Mouse (Mus musculus): ENCODE data around the gene Scrg1. TPM values are rescaled to one million over a fixed set of nuclear protein-coding genes. Genes with fewer than 3 reads are reported as not detected.

The Scrg1 gene
- total RNA-seq, 2 experiments from 2014 or later, result 4.2 TPM; not detected in 1

DNA sequence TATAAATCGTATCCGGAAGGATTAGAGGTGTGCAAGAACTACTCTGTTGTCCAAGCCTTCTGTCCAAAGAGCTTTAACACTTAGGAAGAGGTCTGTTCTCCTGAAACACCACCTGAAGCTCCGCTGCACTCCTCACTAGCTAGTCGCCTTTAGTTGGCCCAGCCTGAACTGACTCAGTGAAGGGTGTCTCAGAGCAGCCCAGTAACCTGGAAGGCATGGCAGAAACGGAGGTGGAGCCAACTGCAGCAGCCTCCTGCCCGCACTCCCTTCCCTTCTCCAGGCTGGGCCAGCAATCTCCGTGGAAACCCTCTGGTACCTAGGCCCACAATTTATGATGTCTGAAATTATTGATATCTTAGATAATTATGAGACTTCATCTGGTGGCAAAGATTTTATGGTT lies 5.0 kb upstream of the Scrg1 start:
- ATAC-seq (replicated peaks; ENCODE audit: low FRiP score, poor library complexity, severe bottlenecking), result no peak

DNA sequence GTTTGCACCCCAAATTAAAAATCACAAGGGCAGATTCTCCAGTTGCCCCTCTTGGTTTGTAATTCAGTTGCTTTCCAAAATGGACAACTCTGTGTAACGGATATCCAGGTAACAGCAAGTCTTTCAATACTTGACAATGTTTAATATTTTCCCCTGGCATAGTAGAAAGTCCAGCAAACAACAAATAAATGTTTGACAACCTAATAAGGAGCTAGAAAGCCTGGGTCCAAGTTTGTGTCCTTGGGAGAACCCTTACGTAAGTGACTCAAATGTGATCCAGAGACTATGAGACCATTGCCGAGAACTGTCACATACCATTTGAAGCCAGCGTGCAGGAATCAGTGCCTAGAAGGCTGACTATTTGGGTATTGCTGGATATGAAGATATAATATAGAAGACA lies 3.8 kb upstream of the Scrg1 start:
- ATAC-seq (replicated peaks; ENCODE audit: low FRiP score, poor library complexity, severe bottlenecking), result no peak

GRCm38 (mm10) chr8:57453361-57453760 lies 2.4 kb upstream of the Scrg1 start:
- ATAC-seq (replicated peaks; ENCODE audit: low FRiP score, poor library complexity, severe bottlenecking), result no peak

DNA sequence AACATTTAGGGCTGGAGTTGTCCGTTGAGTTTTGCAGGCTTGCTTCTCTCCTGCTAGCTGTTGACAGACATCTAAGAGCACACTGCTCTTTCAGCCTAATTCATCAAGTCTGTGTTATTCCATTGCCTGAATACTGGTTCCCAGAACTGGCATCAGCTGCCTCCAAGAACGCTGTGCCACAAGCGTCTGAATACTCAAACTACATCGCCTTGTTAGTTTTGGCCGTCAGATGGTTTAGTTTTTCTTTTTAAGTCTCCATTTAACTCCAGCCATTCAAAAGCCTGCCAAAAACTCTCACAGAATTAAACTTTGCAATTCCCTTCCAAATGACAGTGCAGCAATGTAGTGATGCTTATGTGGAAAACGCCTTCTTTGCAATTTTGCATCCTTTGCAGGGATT lies 1.4 kb downstream of the Scrg1 start:
- ATAC-seq (replicated peaks; ENCODE audit: low FRiP score, poor library complexity, severe bottlenecking), result no peak

DNA sequence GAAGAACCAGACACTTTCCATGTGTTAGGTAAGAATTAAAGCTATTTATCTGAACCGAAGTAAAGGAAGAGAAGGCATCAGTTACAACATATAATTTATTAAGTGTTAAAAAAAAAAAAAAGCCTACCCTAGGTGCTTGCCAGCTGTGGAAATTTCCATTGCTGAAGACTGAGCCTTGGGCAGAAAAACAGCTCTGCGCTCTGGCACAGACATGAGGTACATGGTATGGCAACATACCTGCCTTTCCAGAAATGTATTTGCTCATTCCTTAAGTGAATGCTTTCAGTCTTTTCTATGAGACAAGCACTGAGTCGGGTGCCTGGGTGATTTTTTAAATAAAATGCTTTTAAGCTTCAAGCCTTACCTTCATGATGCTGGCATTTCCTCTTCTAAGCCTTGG lies 2.2 kb downstream of the Scrg1 start:
- no peak for ATAC-seq (replicated peaks; ENCODE audit: low FRiP score, poor library complexity, severe bottlenecking)

DNA sequence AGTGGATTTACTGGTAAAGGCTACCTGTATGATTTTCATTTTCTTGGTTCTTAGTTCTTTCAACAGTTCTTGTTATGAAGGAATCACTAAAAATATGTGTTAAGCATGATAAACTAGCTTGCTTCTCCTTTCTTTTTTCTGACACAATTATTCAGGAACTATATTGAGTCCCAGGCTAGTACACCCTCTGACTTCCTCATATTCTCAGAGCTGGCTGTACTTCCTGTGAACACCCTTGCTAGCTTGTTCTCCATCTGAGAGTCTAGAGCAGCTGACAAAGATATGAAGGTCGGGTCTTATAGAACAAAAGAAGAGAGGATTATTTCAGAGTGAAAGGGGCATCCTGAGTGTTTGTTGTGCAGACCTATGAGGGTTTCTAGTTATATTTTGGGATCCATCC lies 7.1 kb downstream of the Scrg1 start:
- no peak for ATAC-seq (replicated peaks; ENCODE audit: low FRiP score, poor library complexity, severe bottlenecking)

DNA sequence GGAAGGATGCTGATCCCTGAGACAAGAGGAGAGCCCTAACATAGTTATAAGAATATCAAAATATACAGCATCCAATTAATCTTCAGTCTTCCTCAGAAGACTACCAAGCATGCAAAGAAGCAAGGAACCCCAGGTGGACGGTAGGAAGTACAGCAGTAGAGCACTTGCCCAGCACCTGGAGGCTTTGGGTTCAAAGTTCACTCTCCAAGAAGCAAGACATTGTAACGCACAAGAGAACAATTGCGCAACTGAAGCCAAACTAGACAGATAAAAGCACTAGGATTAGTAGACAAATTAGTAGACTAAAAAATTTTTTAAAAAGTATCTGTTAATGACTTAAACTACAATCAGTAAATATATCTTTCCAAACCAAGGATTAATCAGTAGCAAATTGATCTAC lies 8.0 kb downstream of the Scrg1 start:
- ATAC-seq (replicated peaks; ENCODE audit: low FRiP score, poor library complexity, severe bottlenecking), result no peak

DNA sequence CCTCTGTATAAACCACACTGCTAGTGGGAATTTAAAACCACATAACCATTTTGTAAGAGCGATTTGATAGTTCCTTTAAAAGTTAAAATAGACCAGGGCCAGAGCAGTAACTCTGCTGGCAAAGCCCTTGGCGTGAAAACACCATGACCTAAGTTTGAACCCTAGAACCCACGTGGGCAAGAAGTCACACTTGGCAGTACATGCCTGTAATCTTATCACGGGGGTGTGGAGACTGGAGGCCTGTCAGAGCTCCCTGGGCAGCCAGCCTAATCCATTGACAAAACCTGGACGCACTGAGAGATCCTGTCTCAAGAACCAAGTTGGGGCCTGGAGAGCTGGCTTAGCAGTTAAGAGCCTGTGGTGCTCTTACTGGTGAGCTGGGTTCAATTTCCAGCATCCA lies 12.9 kb downstream of the Scrg1 start:
- ATAC-seq (replicated peaks; ENCODE audit: low FRiP score, poor library complexity, severe bottlenecking), result no peak

- ATAC-seq (replicated peaks; ENCODE audit: low FRiP score, poor library complexity, severe bottlenecking), result no peak
These were observed 15.1 kb downstream of the Scrg1 start for GRCm38 (mm10) chr8:57470863-57471262.

- ATAC-seq (replicated peaks; ENCODE audit: low FRiP score, poor library complexity, severe bottlenecking), result no peak
These were observed 18.0 kb downstream of the Scrg1 start for GRCm38 (mm10) chr8:57473751-57474150.

DNA sequence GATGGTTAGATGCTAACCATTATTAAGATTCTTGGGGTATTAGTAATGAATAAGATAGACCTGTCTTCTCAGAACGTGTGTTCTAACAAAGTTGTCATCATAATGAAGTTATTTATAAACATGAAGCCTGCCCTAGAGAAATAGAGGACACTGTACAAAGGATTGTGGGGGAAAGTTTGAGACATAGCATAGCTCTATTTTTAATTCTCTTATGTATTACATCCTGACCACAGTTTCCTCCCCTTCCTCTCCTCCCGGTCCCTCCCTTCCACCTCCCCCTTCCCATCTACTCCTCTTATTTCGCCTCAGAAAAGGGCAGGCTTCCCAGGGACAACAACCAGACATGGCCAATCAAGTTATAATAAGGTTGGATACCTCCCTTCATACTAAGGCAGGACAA lies 22.7 kb downstream of the Scrg1 start:
- ATAC-seq (replicated peaks; ENCODE audit: low FRiP score, poor library complexity, severe bottlenecking), result no peak

GRCm38 (mm10) chr8:57479700-57480099 lies 24.0 kb downstream of the Scrg1 start:
- ATAC-seq (replicated peaks; ENCODE audit: low FRiP score, poor library complexity, severe bottlenecking), result no peak

GRCm38 (mm10) chr8:57480606-57481005 lies 24.9 kb downstream of the Scrg1 start:
- ATAC-seq (replicated peaks; ENCODE audit: low FRiP score, poor library complexity, severe bottlenecking), result no peak

GRCm38 (mm10) chr8:57486491-57487440 lies 31.0 kb downstream of the Scrg1 start:
- ATAC-seq (replicated peaks; ENCODE audit: low FRiP score, poor library complexity, severe bottlenecking), result peak; percentile 18

DNA sequence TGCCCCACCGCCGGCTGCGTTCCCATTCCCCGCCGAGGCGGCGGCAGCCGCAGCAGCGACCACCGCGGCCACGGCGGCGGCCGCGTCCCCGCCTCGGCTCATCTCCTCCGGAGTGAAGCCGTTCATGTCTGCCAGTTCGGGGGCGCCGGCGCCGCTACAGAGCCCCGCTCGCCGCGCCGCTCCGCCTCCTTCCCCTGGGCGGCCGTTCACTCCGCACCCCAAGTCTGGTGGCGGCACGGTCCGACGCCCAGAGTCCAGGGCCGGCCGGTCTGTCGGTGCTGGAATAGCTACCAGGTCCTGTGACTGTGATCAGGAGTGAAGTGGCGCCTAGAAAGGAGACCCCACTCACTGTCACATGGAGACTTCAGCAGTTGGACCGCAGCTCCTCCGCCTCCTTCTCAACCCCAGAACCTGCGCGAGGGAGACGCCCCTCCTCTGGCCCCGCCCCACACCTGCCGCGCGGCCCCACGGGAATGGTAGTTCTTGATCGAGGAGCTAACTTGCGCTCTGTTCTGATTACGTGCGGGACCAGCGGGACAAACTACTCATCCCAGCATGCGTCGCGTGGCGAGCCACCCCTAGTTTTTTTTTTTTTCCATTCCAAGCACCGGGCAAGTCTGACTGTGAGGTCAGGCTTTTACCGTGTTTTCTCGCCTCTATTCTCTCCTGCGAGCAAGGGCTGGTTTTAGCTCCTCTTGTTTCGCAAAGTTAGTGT lies 31.9 kb downstream of the Scrg1 start, which contains the start of gene Sap30:
Gene Sap30 (minus strand): TSS at position 420 of the 715 bp plus-strand sequence.
- ATAC-seq (replicated peaks; ENCODE audit: low FRiP score, poor library complexity, severe bottlenecking), result peak; percentile 95

- peak; percentile 69 for ATAC-seq (replicated peaks; ENCODE audit: low FRiP score, poor library complexity, severe bottlenecking)
These were observed 32.6 kb downstream of the Scrg1 start for GRCm38 (mm10) chr8:57488312-57488765.

GRCm38 (mm10) chr8:57489366-57489765 lies 33.6 kb downstream of the Scrg1 start:
- ATAC-seq (replicated peaks; ENCODE audit: low FRiP score, poor library complexity, severe bottlenecking), result no peak

DNA sequence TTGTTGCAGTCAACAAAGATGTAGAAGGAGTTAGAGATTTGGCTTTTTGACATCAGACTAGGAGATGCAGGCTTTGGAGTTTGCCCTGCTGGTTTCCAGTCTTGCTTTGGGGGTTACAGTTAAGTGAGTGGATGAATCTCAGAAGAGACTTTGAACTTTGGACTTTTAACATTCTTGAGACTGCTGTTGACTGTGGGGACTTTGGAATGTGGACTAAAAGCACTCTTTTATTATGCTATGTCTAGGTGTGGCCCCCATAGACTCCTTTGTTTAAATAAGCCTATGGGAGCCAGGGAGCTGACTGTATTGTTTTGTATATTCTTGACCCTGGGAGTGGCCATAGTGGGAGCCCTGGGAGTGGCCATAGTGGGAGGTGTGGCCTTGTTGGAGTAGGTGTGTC lies 34.2 kb downstream of the Scrg1 start:
- no peak for ATAC-seq (replicated peaks; ENCODE audit: low FRiP score, poor library complexity, severe bottlenecking)

GRCm38 (mm10) chr8:57491873-57492272 lies 36.1 kb downstream of the Scrg1 start:
- ATAC-seq (replicated peaks; ENCODE audit: low FRiP score, poor library complexity, severe bottlenecking), result no peak

GRCm38 (mm10) chr8:57498494-57498846 lies 42.7 kb downstream of the Scrg1 start:
- ATAC-seq (replicated peaks; ENCODE audit: low FRiP score, poor library complexity, severe bottlenecking), result no peak
